Mouse (Mus musculus) erythroblast, embryonic 14.5 days (primary cell): ENCODE results near the gene Rpgrip1. TPM values are rescaled to one million over a fixed set of nuclear protein-coding genes. Genes with fewer than 3 reads are reported as not detected.

Experiments used
- H3K27me3 ChIP-seq: 2 replicates; pipeline ENCODE4 v1.6.1; 2012; ENCODE audit warnings: inconsistent platforms; ENCODE audit not compliant: control insufficient read depth
- H3K36me3 ChIP-seq: 2 replicates; pipeline ENCODE4 v1.6.1; 2012; ENCODE audit warnings: mild to moderate bottlenecking, inconsistent platforms; ENCODE audit not compliant: control insufficient read depth
- H3K4me1 ChIP-seq: 2 replicates; pipeline ENCODE4 v1.6.1; 2012; ENCODE audit warnings: inconsistent platforms; ENCODE audit not compliant: control insufficient read depth
- H3K4me3 ChIP-seq: replicated peaks from 2 replicates; pipeline ENCODE3; 2012; ENCODE audit warnings: moderate library complexity, mild to moderate bottlenecking, inconsistent platforms
- H3K9me3 ChIP-seq: 2 replicates; pipeline ENCODE4 v1.6.1; 2012; ENCODE audit warnings: low read length, inconsistent platforms, mixed read lengths; ENCODE audit not compliant: control insufficient read depth
- GATA1 ChIP-seq: IDR thresholded peaks from 2 replicates; pipeline ENCODE4 v1.6.1; 2012; ENCODE audit warnings: low read length, inconsistent platforms, mixed read lengths
- TAL1 ChIP-seq: IDR thresholded peaks from 3 replicates; pipeline ENCODE4 v1.6.1; 2012; ENCODE audit warnings: low read length, inconsistent platforms, mixed read lengths
- polyA plus RNA-seq: library from polyadenylated mRNA; stranded (reverse); fragments of >175 nt; gene quantifications from 2 replicates; pipeline ENCODE4 v1.2.3, GENCODE M21; 2012

Rpgrip1 gene
- polyA plus RNA-seq, 1 experiment = not detected

GRCm38 (mm10) chr14:52100170-52100960 is 10.1 kb upstream of the Rpgrip1 start:
- peaks cover 59% of the 10 kb centered on the region for H3K36me3 ChIP-seq
- H3K27me3 ChIP-seq = no peaks in the 10 kb centered on the region
- H3K9me3 ChIP-seq = no peaks in the 10 kb centered on the region
- peaks cover 33% of the 10 kb centered on the region for H3K4me1 ChIP-seq
- no peak for TF ChIP-seq TAL1
- no peak for TF ChIP-seq GATA1
- peak overlapping the region; percentile 38 for H3K4me3 ChIP-seq

GRCm38 (mm10) chr14:52101285-52102157 is 9.0 kb upstream of the Rpgrip1 start:
- Histone ChIP-seq H3K4me3 (peak overlapping the region; percentile 79), H3K4me1 (peaks cover 37% of the 10 kb centered on the region)

GRCm38 (mm10) chr14:52103474-52103855 is 7.0 kb upstream of the Rpgrip1 start:
- TF ChIP-seq GATA1 = no peak
- no peak for TF ChIP-seq TAL1
- H3K9me3 ChIP-seq = no peaks in the 10 kb centered on the region
- H3K36me3 ChIP-seq = peaks cover 39% of the 10 kb centered on the region
- H3K4me1 ChIP-seq = peaks cover 42% of the 10 kb centered on the region
- H3K27me3 ChIP-seq = no peaks in the 10 kb centered on the region
- H3K4me3 ChIP-seq = peak overlapping the region; percentile 79

More at GRCm38 (mm10) chr14:52101285-52102157, 9.0 kb upstream of the Rpgrip1 start:
- TF ChIP-seq GATA1 (no peak), TAL1 (no peak)
- Histone ChIP-seq H3K36me3 (peaks cover 50% of the 10 kb centered on the region), H3K27me3 (no peaks in the 10 kb centered on the region), H3K9me3 (no peaks in the 10 kb centered on the region)

- H3K4me1 ChIP-seq = peaks cover 42% of the 10 kb centered on the region
- H3K9me3 ChIP-seq = no peaks in the 10 kb centered on the region
- H3K36me3 ChIP-seq = peaks cover 33% of the 10 kb centered on the region
- H3K4me3 ChIP-seq = peak within 1 kb of the TSS; percentile 79
- TF ChIP-seq TAL1 = no peak
- peak; percentile 33; the same call in 1 of the 2 replicates for TF ChIP-seq GATA1
- no peaks in the 10 kb centered on the region for H3K27me3 ChIP-seq
These were observed 6.4 kb upstream of the Rpgrip1 start, which contains the start of gene Hnrnpc for GRCm38 (mm10) chr14:52103856-52104676. Gene Hnrnpc, minus strand, starts transcription at chr14:52104028.

GRCm38 (mm10) chr14:52104677-52105285 is 5.7 kb upstream of the Rpgrip1 start:
- peaks cover 39% of the 10 kb centered on the region for H3K4me1 ChIP-seq
- no peaks in the 10 kb centered on the region for H3K27me3 ChIP-seq
- no peaks in the 10 kb centered on the region for H3K9me3 ChIP-seq
- TF ChIP-seq GATA1 (no peak), TAL1 (no peak)
- H3K4me3 ChIP-seq = peak overlapping the region; percentile 79
- H3K36me3 ChIP-seq = peaks cover 27% of the 10 kb centered on the region

GRCm38 (mm10) chr14:52105308-52105707 is 5.2 kb upstream of the Rpgrip1 start:
- H3K27me3 ChIP-seq = no peaks in the 10 kb centered on the region
- H3K4me1 ChIP-seq = peaks cover 37% of the 10 kb centered on the region
- H3K9me3 ChIP-seq = no peaks in the 10 kb centered on the region
- peak overlapping the region; percentile 79 for H3K4me3 ChIP-seq
- peaks cover 23% of the 10 kb centered on the region for H3K36me3 ChIP-seq
- TF ChIP-seq GATA1 (no peak), TAL1 (no peak)

GRCm38 (mm10) chr14:52106741-52107140 is 3.8 kb upstream of the Rpgrip1 start:
- H3K36me3 ChIP-seq = peaks cover 9% of the 10 kb centered on the region
- no peak overlapping the region for H3K4me3 ChIP-seq

GRCm38 (mm10) chr14:52108025-52108424 is 2.5 kb upstream of the Rpgrip1 start:
- H3K36me3 ChIP-seq = no peaks in the 10 kb centered on the region
- H3K4me3 ChIP-seq = no peak overlapping the region
- H3K9me3 ChIP-seq = no peaks in the 10 kb centered on the region
- H3K27me3 ChIP-seq = no peaks in the 10 kb centered on the region
- no peak for TF ChIP-seq GATA1
- TF ChIP-seq TAL1 = no peak
- H3K4me1 ChIP-seq = peaks cover 18% of the 10 kb centered on the region

More at GRCm38 (mm10) chr14:52106741-52107140, 3.8 kb upstream of the Rpgrip1 start:
- TF ChIP-seq GATA1 (no peak), TAL1 (no peak)
- H3K27me3 ChIP-seq = no peaks in the 10 kb centered on the region
- H3K4me1 ChIP-seq = peaks cover 27% of the 10 kb centered on the region
- no peaks in the 10 kb centered on the region for H3K9me3 ChIP-seq
